Mouse (Mus musculus) gastrocnemius, postnatal 36 days (tissue): ENCODE measurements at regions not wholly inside any gene's neighbourhood (a gene's known extent, or its start where the extent isn't known, plus 50 kb on each side); places are given as distances from the start of the nearest gene placed in this dataset.

Experiments
- DNase-seq, 2 experiments: peaks; one replicate each; pipeline ENCODE4 v3.0.0; 2022
- intact Hi-C: fragments of 180-260 bp; cut with DNase I; formaldehyde crosslinking; loops from one replicate; pipeline ENCODE4 v1.15.1; 2025

DNA sequence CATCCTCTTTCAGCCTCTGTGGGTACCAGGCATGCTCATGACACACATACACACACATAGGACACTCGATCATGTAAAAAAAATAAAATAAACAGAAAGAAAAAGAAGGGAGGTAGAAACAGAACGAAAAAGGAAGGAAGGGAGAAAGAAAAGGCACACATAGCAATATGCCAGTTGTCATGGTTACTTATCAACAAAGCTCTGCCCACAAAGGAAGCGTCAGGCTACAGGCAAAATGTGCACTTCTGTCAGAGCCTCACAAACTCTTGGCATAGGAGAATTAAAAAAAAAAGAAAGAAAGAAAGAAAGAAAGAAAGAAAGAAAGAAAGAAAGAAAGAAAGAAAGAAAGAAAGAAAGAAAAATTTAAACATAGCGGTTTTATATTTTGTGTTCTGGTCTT, 56.9 kb upstream of the Sox2 start:
- DNase-seq = no peak
- intact Hi-C loops = no loop called here

DNA sequence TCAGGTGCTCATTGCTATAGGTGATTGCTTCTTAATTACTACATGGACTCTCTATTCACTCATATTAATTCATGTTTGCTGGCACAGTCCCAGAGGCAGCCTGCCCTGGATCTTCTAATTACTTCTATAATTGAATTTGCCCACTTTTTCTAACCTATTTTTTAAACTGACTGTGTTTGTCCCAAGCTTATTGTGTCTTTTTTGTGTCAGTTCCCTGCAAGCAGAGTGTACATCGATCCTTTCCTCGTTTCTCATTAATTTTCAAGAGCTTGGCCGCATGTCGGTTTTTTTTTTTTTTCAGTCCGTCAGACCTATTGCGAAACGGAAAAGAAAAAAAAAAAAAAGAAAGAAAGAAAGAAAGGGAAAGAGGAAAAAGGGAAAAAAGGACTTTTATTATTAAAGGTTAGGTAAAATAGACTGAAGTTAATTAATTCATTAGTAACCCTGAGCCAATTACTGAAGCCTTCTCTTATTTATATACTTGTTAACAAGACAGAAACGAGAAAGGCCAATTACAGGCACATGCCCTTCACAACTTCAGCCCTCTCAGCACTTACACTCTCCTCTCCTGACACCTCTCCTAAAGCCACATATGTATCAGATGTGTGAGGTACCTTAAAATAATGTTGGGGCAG, 72.2 kb upstream of the Sox2 start:
- intact Hi-C loops = no loop called here
- DNase-seq = no peak

DNA sequence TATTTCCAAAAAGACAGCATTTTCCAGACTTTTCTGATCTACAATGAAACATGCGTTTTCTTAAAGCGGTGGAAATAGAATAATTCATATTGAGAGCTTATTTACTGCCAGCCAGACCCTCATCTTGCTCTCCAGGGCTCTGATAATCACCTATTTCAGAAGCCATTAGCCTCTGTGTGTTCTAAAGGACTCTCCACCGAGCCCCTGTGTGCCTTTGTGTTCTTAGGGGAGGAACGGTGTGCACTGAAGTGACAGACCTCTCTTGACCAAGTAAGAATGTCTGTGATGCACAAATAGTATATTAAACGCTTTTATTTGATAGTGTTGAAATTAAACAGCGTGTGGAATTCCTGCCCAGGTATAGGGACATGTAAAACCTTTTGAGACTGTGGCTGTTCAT, 73.1 kb upstream of the Sox2 start:
- intact Hi-C loops = no loop called here
- DNase-seq = no peak

DNA sequence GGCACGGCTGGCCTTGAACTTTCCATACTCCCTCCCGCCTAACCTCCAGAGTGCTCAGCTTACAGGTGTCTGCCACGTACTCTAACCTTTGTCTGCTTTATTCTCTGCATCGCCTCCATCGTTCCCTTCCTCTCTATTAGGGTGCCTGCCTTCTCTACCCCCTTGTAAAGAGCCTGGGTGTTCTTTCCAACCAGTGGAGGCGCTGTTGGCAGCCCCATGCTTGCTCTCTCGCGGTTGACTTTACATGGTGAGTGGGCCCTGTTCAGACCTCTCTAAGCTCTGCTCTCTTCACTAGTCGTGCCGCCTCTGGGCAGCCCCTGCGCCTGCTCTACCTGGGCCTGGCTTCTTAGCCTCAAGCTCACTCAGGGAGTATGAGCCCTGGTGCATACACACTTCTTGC, 74.0 kb upstream of the Sox2 start:
- intact Hi-C loops = no loop called here
- no peak for DNase-seq

DNA sequence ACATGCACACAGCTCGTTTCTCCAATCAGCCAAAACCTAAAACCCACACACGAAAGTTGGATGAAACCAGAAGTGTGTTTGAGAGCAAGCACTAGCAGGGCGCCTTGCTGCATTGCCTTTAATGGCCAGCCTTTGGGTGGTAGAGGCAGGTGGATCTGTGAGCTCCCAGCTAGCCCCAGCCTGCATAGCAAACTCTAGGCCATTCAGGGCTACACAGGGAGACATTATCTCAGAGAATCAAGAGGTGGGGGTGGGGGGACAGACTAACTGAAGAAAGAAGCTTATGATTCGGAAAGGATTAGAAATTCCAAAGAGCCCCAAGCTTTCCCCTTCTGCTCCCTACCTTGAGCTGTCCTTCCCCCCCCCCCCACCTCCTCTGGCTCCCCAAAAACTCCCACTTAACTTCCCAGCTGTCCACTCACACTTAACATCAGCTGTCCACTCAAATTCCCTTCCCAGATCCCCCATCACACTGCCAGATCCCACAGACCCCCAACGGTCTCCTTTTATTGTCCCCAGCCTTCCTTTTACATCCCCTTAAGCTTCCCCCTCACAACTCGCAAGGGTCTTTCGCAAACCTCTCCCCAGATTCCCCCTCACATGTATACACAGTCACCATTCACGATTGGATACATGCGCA, 75.4 kb upstream of the Sox2 start:
- no peak for DNase-seq
- intact Hi-C loops = no loop called here

DNA sequence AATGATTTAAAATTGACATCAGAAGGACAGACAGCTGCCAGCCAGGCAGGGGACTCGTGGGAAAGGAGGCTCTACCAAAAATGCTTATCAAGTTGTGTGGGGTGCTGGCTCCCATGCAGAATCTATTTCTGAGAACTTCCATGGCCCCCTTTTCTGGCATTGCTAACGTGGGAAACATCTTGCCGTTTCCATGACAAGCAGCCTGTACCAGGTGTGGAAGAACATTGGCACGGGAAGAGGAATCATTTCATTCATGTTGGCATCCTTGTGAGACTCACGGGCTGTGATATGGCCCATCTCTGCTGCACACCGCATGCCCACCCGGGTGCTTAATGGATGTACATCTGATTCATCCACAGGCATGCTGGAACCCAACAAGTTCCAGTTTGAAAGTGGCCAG, 76.9 kb upstream of the Sox2 start:
- intact Hi-C loops = no loop called here
- DNase-seq = no peak

DNA sequence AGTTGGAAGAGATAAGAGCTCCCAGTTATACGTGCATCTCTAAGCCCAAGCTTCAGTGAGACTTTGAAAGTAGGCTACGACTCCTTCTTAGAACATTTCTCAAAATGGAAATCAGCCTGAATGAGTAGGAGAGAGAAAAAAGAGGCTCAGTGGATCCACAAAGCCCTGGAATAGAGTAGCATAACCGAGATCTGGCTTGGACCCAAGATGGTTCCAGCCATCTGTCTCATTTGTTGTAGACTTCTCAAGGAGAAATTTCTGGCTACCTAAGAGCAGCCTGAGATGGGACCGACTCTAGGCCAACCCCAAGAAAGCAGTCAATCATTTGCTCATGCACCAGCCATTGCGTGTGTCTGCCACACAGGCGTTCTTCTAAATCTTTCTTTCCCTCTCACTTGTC, 78.1 kb upstream of the Sox2 start:
- intact Hi-C loops = no loop called here
- DNase-seq = no peak

DNA sequence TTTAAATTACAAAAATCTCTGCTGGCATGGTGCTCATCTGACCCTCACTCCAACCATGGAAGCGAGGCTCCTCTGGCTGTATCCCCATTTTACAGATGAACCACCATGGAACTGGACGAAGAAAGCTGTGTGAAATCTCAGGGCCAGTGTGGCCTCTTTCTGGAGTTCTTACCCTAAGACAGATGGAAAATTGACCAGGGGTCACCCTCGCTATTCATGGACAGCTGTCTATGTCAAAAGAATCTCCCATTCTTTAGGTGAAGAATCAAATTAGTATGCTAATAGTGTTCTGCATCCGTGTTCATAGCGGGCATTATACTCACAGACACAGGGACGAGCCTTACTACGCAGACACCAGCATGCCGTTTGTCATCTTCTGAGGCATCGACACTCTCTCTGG, 78.6 kb upstream of the Sox2 start:
- intact Hi-C loops = no loop called here
- no peak for DNase-seq

DNA sequence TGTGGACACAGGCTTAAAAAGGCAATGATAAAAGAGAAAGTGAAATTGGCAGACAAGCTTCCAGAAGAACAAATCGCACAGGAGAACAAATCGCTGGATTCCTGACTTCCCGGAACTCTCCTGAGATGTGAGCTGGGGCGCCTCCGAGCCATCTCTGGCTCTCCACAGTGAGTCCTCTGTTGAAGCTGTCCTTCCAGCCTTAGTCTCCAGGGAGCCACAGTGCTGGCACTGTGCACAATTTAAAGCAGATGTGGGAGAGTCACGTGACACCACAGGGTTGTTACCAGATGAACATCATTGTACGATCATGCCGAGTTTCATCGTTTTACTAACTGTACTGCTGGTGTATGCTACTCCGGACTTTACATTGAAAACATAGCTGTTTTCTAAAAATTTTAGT, 80.2 kb upstream of the Sox2 start:
- intact Hi-C loops = no loop called here
- DNase-seq = peak; percentile 54 to 68

DNA sequence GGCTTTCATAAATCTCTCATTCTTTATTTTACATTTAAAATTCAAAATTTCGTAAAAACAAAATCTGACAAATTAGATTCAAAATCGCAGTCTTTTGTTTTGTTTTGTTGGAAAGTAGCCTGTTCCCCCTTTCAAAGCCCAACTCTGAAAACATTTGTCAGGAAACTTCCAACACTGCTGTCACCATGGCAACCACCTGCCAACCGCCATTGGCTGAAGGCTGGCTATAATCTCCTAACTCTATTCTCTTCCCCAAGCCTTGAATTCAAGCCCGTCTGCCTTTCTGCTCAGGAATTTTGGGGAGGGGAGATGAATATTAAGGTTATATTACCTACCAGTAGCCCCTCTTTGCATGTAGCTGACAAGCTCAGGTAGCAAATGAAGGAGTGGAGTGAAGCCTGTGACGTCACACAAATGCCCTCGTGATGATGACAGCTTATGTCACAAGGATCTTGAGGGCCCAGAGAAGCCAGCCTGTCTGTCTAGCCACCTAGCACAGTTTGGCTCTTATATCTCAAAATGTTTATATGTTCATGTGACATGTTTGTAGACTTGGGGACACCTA, 82.0 kb upstream of the Sox2 start:
- no peak for DNase-seq
- intact Hi-C loops = no loop called here

DNA sequence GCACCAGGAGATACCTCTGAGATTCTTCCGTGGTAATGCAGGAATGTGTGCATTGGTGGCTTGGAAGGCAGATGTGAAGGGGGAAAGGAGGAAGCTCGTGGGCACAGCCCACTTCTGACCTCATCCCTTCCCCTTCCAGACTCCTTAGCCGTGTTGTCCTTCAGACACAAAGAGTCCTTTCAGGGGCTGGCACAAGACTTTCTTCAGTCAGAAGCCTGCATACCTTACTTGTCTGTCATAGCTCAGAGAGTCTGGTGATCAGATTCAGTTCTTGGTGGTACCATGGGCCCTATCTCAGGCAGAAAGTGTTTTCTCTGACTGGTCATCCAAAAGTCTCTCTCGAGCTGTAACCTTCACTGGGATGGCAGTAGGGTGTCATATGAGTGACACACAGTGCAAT, 84.8 kb upstream of the Sox2 start:
- intact Hi-C loops = no loop called here
- DNase-seq = no peak

DNA sequence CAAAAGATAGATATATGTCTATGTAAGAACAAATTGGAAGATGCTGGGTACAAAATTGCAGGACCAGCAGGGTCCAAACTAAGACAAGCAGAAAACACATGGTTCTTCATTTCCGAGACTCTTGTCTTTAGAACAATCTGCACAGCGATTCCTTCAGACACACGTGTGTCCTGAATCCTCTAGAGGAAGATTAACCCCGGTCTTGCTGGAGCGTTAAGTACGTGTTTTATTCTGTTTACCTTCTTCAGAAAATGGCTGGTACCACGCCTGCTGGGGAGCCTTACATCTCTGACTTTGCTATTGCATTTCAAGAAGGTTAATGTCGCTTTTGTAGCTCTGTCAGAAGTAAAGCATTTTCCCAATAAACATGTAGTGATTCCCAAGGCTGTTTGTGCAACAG, 87.3 kb upstream of the Sox2 start:
- intact Hi-C loops = no loop called here
- DNase-seq = no peak

DNA sequence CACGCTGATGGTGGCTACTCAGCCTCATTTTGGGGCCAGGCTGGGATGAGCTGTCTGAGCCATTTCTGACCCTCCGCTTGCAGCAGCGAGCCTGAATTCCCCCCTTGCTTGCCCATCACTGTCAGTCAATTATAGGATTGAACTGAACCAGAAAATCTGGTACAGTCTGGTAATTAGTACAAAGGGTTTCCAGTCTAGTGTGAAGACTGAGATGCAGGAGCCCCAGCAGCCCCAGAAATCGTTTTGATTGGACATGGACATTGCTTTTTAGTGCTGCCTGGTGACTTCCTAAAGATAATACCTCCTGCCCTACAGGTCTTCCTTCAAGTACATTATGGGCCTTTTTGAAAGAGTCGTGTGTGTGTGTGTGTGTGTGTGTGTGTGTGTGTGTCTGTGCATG, 88.5 kb upstream of the Sox2 start:
- DNase-seq = no peak
- intact Hi-C loops = no loop called here

DNA sequence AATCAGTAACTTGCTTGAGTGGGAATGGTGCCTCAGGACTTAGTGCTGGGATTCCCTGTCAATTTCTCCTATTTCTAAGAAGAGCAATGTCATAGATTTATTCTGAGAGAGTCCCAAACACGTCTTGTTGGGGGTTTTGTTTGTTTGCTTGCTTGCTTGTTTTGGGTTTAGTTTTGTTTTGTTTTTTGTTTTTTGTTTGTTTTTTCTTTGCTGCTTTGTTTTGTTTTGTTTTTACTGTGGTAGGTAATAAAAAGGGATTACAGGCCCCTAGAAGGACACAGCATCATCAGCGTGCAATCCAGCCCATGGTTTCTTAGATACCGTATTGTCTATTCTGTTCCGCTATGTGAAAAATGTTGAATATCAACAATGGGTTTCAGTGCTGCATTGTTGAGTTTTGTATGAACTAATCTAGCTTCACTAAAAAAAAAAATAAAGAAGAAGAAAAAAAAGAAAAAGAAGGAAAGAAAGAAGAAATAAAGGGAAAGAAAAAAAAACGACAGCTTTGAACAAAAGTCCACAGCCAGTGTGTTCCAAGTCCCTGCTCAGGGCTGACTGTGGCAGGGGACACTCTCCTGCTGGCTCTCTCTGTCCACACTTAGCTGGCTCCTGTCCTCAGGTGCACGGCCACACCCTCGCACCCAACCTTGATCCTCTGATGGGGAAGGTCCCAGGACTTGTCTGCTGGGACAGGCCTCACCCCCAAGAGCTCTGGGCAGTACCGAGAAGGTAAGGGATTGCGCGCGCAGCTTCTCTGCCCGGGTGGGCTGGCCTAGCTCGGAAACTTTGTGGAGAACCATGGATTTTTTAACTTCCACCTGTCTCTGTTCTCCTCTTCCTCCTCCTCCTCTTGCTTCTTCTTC, 90.1 kb upstream of the Sox2 start:
- DNase-seq = no peak
- intact Hi-C loops = no loop called here

DNA sequence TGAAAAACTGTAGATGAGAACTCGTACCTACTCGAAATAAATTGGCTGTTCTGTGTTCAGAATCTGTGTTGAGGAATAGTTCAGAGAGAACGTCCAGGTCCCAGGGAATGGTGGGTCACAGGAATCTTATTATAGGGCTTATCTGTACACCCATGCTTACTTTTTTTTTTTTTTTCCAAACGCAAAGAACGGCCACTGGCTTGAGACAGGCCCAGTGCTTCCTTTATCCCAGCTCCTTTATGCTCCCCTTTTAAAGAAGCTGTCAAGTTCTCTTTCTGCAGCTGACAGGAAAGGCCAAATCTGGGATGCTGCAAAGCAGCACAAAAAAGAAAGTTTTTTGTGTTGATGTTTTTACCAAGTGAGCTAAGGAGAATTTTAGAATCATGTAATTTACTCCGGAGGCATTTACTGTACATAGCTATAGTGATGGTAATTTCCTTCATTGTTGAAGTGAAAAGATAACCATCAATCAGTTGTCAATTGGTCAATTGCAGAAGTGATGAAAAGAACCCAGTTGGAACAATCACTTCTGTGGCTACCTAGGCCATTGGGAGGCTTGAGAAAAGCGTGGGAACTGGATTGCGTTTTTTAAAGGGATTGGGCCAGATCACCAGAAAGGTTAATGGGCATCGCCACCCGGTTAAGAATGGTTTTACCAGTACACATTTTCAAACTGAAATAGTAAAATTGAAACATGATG, 91.2 kb upstream of the Sox2 start:
- DNase-seq = no peak
- intact Hi-C loops = no loop called here

DNA sequence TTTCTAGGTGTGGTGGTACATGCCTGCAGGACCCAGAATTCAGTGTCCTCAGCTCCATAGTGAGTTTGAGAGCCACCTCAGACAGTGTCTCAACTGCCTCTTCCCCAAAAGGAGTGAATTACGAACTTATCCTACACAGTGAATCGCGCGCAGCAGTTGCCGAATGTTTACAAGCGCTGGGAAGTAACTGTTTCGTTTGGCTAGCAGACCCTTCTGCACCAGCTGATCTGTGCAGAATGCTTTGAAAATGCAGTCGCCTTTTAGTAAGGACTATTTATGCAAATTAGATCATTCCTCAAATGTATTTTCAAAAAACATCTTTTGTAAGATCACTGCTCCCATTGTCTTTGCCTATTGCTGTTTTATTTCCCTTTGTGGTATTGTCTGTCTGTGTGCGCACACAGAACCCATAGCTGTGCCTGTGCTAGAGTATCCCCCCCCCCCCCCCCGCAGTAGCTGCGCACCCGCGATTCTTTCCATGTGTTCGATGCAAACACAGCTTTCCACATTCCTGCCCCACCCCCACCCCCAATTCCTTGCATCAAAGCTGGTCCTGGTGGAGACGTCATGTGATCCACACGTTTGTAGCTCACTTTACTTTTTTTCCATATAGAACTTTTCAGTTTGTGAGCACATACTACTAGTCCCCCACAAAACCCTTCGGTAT, 97.5 kb upstream of the Sox2 start:
- no peak for DNase-seq
- intact Hi-C loops = no loop called here

DNA sequence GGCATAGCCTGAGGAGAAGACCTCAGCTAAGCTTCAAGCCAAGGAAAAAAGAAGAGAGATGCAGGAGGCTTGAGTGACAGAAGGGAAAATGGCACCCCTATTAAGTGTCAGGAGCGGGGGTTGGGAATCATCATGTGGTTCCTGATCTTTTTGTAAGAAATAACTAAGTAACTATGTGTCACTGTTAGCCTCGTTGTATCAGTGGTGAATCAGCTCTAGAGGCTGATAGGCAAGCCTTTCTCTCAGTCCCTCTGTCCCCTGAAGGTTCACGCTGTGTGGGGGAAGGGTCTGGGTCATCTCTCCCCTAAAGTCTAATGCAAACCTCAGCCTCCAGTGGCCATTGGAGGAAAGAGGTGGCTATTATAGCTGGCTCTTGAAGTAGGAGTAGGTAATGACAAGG, 99.1 kb upstream of the Sox2 start:
- no peak for DNase-seq
- intact Hi-C loops = no loop called here

DNA sequence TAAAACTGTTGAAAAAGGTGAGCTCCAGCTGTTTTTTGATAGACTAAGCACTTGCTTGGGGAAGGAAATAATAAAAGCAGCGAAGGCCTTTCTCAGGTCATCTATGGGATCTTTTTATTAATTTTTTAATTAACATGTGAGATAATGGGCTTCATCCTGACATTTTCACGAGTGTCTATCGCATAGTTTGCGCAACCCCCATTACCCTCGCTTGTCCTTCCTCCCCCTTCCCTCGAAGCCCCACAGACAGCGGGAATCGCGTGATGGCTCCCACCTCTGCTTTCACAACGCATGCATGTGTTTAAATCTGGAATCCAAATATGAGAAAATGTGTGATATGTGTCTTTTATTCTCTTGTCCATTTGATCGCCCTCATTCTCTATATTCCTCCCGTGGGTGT, 100.0 kb upstream of the Sox2 start:
- intact Hi-C loops = no loop called here
- DNase-seq = no peak

DNA sequence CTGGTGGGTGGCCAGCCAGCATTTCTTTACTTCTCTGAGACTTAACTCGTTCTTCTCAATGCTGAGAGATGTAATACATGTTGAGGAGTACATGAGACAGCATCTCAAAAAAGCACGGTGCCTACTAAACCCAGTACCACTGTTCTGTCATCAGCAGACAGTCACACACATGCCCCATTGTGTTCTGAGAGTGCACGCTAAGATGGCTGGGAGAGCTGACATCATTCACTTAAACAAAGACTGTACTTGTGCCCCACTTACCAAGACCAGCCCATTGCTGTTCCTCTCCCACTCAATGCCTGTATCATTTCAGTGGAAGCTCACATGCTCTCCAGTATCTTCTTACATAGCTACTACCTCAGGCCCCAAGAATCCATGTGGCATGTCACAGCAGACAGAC, 117.8 kb upstream of the Sox2 start:
- no peak for DNase-seq
- intact Hi-C loops = no loop called here

DNA sequence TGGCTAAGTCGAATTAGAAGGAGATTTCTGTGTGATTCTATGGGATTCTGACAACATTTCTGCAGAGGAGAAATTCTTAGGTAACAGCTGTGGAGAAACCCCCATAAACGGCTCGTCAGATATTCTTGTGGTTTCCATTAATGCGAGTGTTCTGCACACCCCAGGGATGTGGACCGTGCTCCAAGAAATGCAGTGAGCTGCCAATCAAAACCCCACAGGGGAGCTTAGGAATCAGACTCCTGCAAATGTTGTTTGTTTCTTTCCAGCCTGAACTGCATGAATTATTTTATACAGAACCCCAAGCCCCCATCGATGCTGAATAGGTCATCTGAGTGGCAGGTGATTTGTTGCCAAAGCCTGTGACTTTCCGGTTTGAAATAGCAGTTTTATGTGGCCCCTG, 118.4 kb upstream of the Sox2 start:
- DNase-seq = no peak
- intact Hi-C loops = no loop called here

DNA sequence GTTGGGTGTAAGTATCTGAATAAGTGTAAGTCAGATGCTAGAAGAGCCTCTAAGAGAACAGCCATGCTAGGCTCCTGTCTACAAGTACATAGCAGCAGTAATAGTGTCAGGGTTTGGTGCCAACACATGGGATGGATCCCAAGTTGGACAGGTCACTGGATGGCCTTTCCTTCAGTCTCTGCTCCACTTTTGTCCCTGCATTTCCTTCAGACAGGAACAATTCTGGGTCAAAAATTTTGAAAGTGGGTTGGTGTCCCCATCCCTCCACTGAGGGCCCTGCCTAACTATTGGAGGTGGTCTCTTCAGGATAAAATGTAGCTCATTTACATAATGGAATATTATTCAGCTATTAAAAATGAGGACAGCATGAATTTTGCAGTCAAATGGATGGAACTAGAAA, 122.7 kb upstream of the Sox2 start:
- no peak for DNase-seq
- intact Hi-C loops = no loop called here
